Mouse (Mus musculus): ENCODE measurements at regions not wholly inside any gene's neighbourhood (a gene's known extent, or its start where the extent isn't known, plus 50 kb on each side); places are given as distances from the start of the nearest gene placed in this dataset.
A peak's percentile ranks its signal among the peaks of the same experiment; 100 is the strongest.

GRCm38 (mm10) chr13:93992961-93993360 lies 64.6 kb upstream of the Lhfpl2 start:
- no peak for DNase-seq

GRCm38 (mm10) chr13:93995423-93995822 lies 62.2 kb upstream of the Lhfpl2 start:
- Histone ChIP-seq H3K4me1 (ENCODE audit: insufficient read depth) (no peaks in the 10 kb centered on the region), H3K27ac (ENCODE audit: low read depth, low read length) (no peak overlapping the region), H3K9ac (no peak overlapping the region), H3K27me3 (ENCODE audit: insufficient read depth, low read length) (no peaks in the 10 kb centered on the region), H3K9me3 (ENCODE audit: low read length) (no peaks in the 10 kb centered on the region), H3K4me2 (ENCODE audit: low read depth) (no peak overlapping the region), H3K36me3 (ENCODE audit: insufficient read depth) (no peaks in the 10 kb centered on the region), H3K4me3 (ENCODE audit: low read depth, low read length) (no peak overlapping the region)
- no peak for TF ChIP-seq CTCF (IDR thresholded peaks at IDR 0.05; ENCODE audit: low read depth)
- no peak for ATAC-seq
- DNase-seq, result no peak
- 82% methylated on average over 3 of the region's 3 CpGs for WGBS

More at GRCm38 (mm10) chr13:93992961-93993360, 64.6 kb upstream of the Lhfpl2 start:
- H3K27ac ChIP-seq (ENCODE audit: low read depth, low read length), result no peak overlapping the region
- TF ChIP-seq CTCF (IDR thresholded peaks at IDR 0.05; ENCODE audit: low read depth), result no peak
- WGBS, result 84% methylated on average over 4 of the region's 4 CpGs
- H3K9me3 ChIP-seq (ENCODE audit: low read length), result no peaks in the 10 kb centered on the region
- H3K9ac ChIP-seq, result no peak overlapping the region
- H3K36me3 ChIP-seq (ENCODE audit: insufficient read depth), result no peaks in the 10 kb centered on the region
- ATAC-seq, result no peak
- H3K4me2 ChIP-seq (ENCODE audit: low read depth), result no peak overlapping the region
- H3K4me3 ChIP-seq (ENCODE audit: low read depth, low read length), result no peak overlapping the region
- no peaks in the 10 kb centered on the region for H3K4me1 ChIP-seq (ENCODE audit: insufficient read depth)
- no peaks in the 10 kb centered on the region for H3K27me3 ChIP-seq (ENCODE audit: insufficient read depth, low read length)

GRCm38 (mm10) chr13:93996535-93997382 lies 60.8 kb upstream of the Lhfpl2 start:
- no peak overlapping the region for H3K4me2 ChIP-seq (ENCODE audit: low read depth)

GRCm38 (mm10) chr13:93997981-93998380 lies 59.6 kb upstream of the Lhfpl2 start:
- Histone ChIP-seq H3K4me3 (ENCODE audit: low read depth, low read length) (no peak overlapping the region), H3K9ac (no peak overlapping the region), H3K4me2 (ENCODE audit: low read depth) (no peak overlapping the region), H3K9me3 (ENCODE audit: low read length) (no peaks in the 10 kb centered on the region), H3K27me3 (ENCODE audit: insufficient read depth, low read length) (no peaks in the 10 kb centered on the region), H3K36me3 (ENCODE audit: insufficient read depth) (no peaks in the 10 kb centered on the region), H3K27ac (ENCODE audit: low read depth, low read length) (no peak overlapping the region), H3K4me1 (ENCODE audit: insufficient read depth) (no peaks in the 10 kb centered on the region)
- WGBS, result 88% methylated on average over 6 of the region's 6 CpGs
- DNase-seq (no peak), ATAC-seq (no peak)
- TF ChIP-seq CTCF (IDR thresholded peaks at IDR 0.05; ENCODE audit: low read depth), result no peak

More at GRCm38 (mm10) chr13:93996535-93997382, 60.8 kb upstream of the Lhfpl2 start:
- H3K27me3 ChIP-seq (ENCODE audit: insufficient read depth, low read length), result no peaks in the 10 kb centered on the region
- no peaks in the 10 kb centered on the region for H3K4me1 ChIP-seq (ENCODE audit: insufficient read depth)
- DNase-seq (peak; percentile 17), ATAC-seq (peak; percentile 65; the same call in 1 of the 2 replicates)
- 67% methylated on average over 10 of the region's 10 CpGs for WGBS
- no peak for TF ChIP-seq CTCF (IDR thresholded peaks at IDR 0.05; ENCODE audit: low read depth)
- no peak overlapping the region for H3K9ac ChIP-seq
- H3K27ac ChIP-seq (ENCODE audit: low read depth, low read length), result no peak overlapping the region
- H3K9me3 ChIP-seq (ENCODE audit: low read length), result no peaks in the 10 kb centered on the region
- H3K36me3 ChIP-seq (ENCODE audit: insufficient read depth), result no peaks in the 10 kb centered on the region
- no peak overlapping the region for H3K4me3 ChIP-seq (ENCODE audit: low read depth, low read length)

- no peak for TF ChIP-seq CTCF (IDR thresholded peaks at IDR 0.05; ENCODE audit: low read depth)
- DNase-seq (no peak), ATAC-seq (no peak)
- Histone ChIP-seq H3K27me3 (ENCODE audit: insufficient read depth, low read length) (no peaks in the 10 kb centered on the region), H3K27ac (ENCODE audit: low read depth, low read length) (no peak overlapping the region), H3K4me1 (ENCODE audit: insufficient read depth) (no peaks in the 10 kb centered on the region), H3K36me3 (ENCODE audit: insufficient read depth) (no peaks in the 10 kb centered on the region), H3K4me3 (ENCODE audit: low read depth, low read length) (no peak overlapping the region), H3K9me3 (ENCODE audit: low read length) (no peaks in the 10 kb centered on the region), H3K4me2 (ENCODE audit: low read depth) (no peak overlapping the region), H3K9ac (no peak overlapping the region)
- 79% methylated on average over 1 of the region's 1 CpGs for WGBS
Measured at GRCm38 (mm10) chr13:93998406-93998805, 59.2 kb upstream of the Lhfpl2 start.

- no peak for DNase-seq
- Histone ChIP-seq H3K9ac (no peak overlapping the region), H3K27me3 (ENCODE audit: insufficient read depth, low read length) (no peaks in the 10 kb centered on the region), H3K9me3 (ENCODE audit: low read length) (no peaks in the 10 kb centered on the region), H3K27ac (ENCODE audit: low read depth, low read length) (no peak overlapping the region), H3K36me3 (ENCODE audit: insufficient read depth) (no peaks in the 10 kb centered on the region), H3K4me3 (ENCODE audit: low read depth, low read length) (no peak overlapping the region), H3K4me2 (ENCODE audit: low read depth) (no peak overlapping the region), H3K4me1 (ENCODE audit: insufficient read depth) (no peaks in the 10 kb centered on the region)
- 70% methylated on average over 5 of the region's 5 CpGs for WGBS
- TF ChIP-seq CTCF (IDR thresholded peaks at IDR 0.05; ENCODE audit: low read depth), result no peak
- ATAC-seq, result no peak
Measured at GRCm38 (mm10) chr13:94003816-94004215, 53.8 kb upstream of the Lhfpl2 start.

GRCm38 (mm10) chr13:94004417-94004816 lies 53.2 kb upstream of the Lhfpl2 start:
- Histone ChIP-seq H3K36me3 (ENCODE audit: insufficient read depth) (no peaks in the 10 kb centered on the region), H3K4me3 (ENCODE audit: low read depth, low read length) (no peak overlapping the region), H3K27me3 (ENCODE audit: insufficient read depth, low read length) (no peaks in the 10 kb centered on the region), H3K4me2 (ENCODE audit: low read depth) (no peak overlapping the region), H3K9me3 (ENCODE audit: low read length) (no peaks in the 10 kb centered on the region), H3K27ac (ENCODE audit: low read depth, low read length) (no peak overlapping the region), H3K9ac (no peak overlapping the region), H3K4me1 (ENCODE audit: insufficient read depth) (no peaks in the 10 kb centered on the region)
- WGBS, result 72% methylated on average over 3 of the region's 3 CpGs
- DNase-seq (no peak), ATAC-seq (no peak)
- no peak for TF ChIP-seq CTCF (IDR thresholded peaks at IDR 0.05; ENCODE audit: low read depth)

All from forebrain, postnatal 0 days (tissue).